Mouse (Mus musculus) inflammation-experienced regulatory T-cells, adult 16 weeks (primary cell): Measurements from ENCODE around the gene Mrpl30. TPM values are rescaled to one million over a fixed set of nuclear protein-coding genes. Genes with fewer than 3 reads are reported as not detected.

Experiments
- polyA plus RNA-seq: library from polyadenylated mRNA; unstranded; fragments of 100-300 nt; shearing (Covaris generic); gene quantifications from one replicate; pipeline ENCODE4 v1.2.1, GENCODE M21; 2017

The Mrpl30 gene
- polyA plus RNA-seq = 163 TPM

GRCm38 (mm10) chr1:37890025-37890652 lies at the start of gene Mrpl30, which contains the start of gene Mitd1:
TSS of gene Mrpl30 (plus strand) at chr1:37890477.
TSS of gene Mitd1 (minus strand) at chr1:37890411.

DNA sequence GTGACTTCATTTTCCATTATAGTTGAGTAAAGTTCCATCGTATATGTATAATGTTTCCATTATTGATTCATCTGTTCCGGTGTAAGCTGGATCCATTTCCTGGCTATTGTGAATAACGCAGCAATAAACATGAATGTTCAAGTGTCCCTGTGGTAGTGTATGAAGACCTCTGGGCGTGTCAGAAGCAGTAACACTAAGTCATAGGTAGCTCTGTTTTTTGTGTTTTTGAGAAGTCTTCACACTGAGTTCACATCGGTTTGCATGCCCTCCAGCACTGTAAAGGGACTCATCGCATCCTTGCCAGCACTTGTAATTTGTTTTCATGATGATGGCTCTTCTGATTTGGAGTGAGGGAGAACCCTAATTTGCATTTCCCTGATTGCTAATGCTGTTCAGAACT lies 24.0 kb upstream of the Mrpl30 start, which contains the start of gene Tsga10:
Gene Tsga10 (minus strand): TSS at position 144 of the 400 bp plus-strand sequence.

GRCm38 (mm10) chr1:37871704-37872103 lies 18.6 kb upstream of the Mrpl30 start, which contains the start of gene Lipt1:
TSS of gene Lipt1 (plus strand) at chr1:37871738.

DNA sequence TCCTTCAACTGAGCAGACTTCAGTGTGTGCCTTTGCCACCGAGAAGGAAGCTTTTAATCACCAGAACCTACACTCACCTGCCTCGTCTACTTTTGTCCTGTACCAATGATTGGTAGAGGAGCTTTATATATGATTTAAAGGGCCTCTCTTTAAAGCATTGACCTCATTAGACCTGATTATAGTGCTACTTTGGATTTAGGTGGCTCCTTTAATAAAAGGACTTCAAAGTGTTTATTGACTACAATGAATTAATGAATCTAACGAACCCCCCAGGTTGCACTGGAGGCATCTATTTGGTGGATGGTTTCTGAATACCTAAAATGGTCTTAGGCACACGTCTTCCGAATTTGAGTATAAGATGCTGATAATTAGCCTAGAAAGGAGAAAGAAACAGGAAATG lies 26.1 kb downstream of the Mrpl30 start, which contains the start of gene Lyg2:
Gene Lyg2 (minus strand): TSS at position 101 of the 400 bp plus-strand sequence.

Other genes with a start within 250 kb of the Mrpl30 start
- gene 2010300C02Rik, start 170.4 kb upstream of the Mrpl30 start, polyA plus RNA-seq = 0.54 TPM
- 1.7 TPM for gene Tsga10, start 24.0 kb upstream of the Mrpl30 start, polyA plus RNA-seq
- gene Lipt1, start 18.7 kb upstream of the Mrpl30 start, polyA plus RNA-seq = 6.8 TPM
- 97.5 TPM for gene Mitd1, start 66 bp upstream of the Mrpl30 start, polyA plus RNA-seq
- gene Lyg2, start 26.0 kb downstream of the Mrpl30 start, polyA plus RNA-seq = not detected
- not detected for gene Lyg1, start 67.3 kb downstream of the Mrpl30 start, polyA plus RNA-seq
- 108 TPM for gene Txndc9, start 107.4 kb downstream of the Mrpl30 start, polyA plus RNA-seq
- 19.7 TPM for gene Eif5b, start 107.5 kb downstream of the Mrpl30 start, polyA plus RNA-seq
- 9.7 TPM for gene Rev1, start 239.3 kb downstream of the Mrpl30 start, polyA plus RNA-seq